Mouse (Mus musculus) liver, embryonic 15.5 days (tissue): ENCODE results near the gene Cib2. TPM values are rescaled to one million over a fixed set of nuclear protein-coding genes. Genes with fewer than 3 reads are reported as not detected.
"Not testable (repeated sequence)": the region's sequence is repeated elsewhere in the genome, so short reads cannot be mapped to it uniquely, and the experiment has no call there.

Experiments
- ATAC-seq: fragments of 200-750 bp; cut with Nextera tagmentation; 2 replicates; pipeline ENCODE4 v1.8.0; 2017; ENCODE audit warnings: moderate number of reproducible peaks, mild to moderate bottlenecking, moderate library complexity; ENCODE audit not compliant: insufficient read depth
- H3K27ac ChIP-seq: fragments of 300-500 bp; sonication (generic); replicated peaks from 2 replicates; pipeline ENCODE4 v1.5.1; 2015; ENCODE audit warnings: mild to moderate bottlenecking, inconsistent platforms
- H3K27me3 ChIP-seq: fragments of 300-500 bp; sonication (generic); 2 replicates; pipeline ENCODE4 v1.6.1; 2015; ENCODE audit warnings: mild to moderate bottlenecking, inconsistent platforms
- H3K36me3 ChIP-seq: fragments of 300-500 bp; sonication (generic); replicated peaks from 2 replicates; pipeline ENCODE4 v1.6.1; 2015; ENCODE audit warnings: moderate library complexity, mild to moderate bottlenecking, inconsistent platforms
- H3K4me1 ChIP-seq: fragments of 300-500 bp; sonication (generic); replicated peaks from 2 replicates; pipeline ENCODE4 v1.6.1; 2015; ENCODE audit warnings: inconsistent platforms
- H3K4me2 ChIP-seq: fragments of 300-500 bp; sonication (generic); 2 replicates; pipeline ENCODE4 v1.6.1; 2015; ENCODE audit warnings: moderate library complexity, mild to moderate bottlenecking, inconsistent platforms
- H3K4me3 ChIP-seq: fragments of 300-500 bp; sonication (generic); replicated peaks from 2 replicates; pipeline ENCODE4 v1.5.1; 2015; ENCODE audit warnings: mild to moderate bottlenecking, inconsistent platforms
- H3K9ac ChIP-seq: fragments of 300-500 bp; sonication (generic); 2 replicates; pipeline ENCODE4 v1.6.1; 2015; ENCODE audit warnings: moderate library complexity, mild to moderate bottlenecking, inconsistent platforms
- H3K9me3 ChIP-seq: fragments of 300-500 bp; sonication (generic); replicated peaks from 2 replicates; pipeline ENCODE4 v1.6.1; 2016; ENCODE audit warnings: inconsistent platforms
- WGBS: fragments of 180-500 bp; shearing (Covaris S2); methylation state at CpG from one replicate; pipeline ENCODE4 v1.1.7; 2015; ENCODE audit warnings: mixed read lengths; ENCODE audit not compliant: insufficient replicate concordance; 5-methylcytosine and 5-hydroxymethylcytosine counted together
- polyA plus RNA-seq: library from polyadenylated mRNA; unstranded; fragments of >200 nt; fragmentation: Nextera tagmentation; extraction: Ambion mirVana; gene quantifications from 2 replicates; pipeline ENCODE4 v1.2.1, GENCODE M21; 2015

The Cib2 gene
- 1.5 and 1.6 TPM in 2 replicates for polyA plus RNA-seq

- H3K9ac ChIP-seq = peak within 1 kb of the TSS; percentile 42; the same call in 1 of the 2 replicates
- WGBS = 3% methylated on average over 54 of the region's 54 CpGs
These were observed at the start of gene Cib2 for GRCm38 (mm10) chr9:54559771-54560471. Cib2 (minus strand) TSS chr9:54560218.

GRCm38 (mm10) chr9:54604886-54605285, 44.9 kb upstream of the Cib2 start:
- ATAC-seq = no peak
- Histone ChIP-seq H3K27me3 (no peaks in the 10 kb centered on the region), H3K9ac (no peak overlapping the region), H3K4me1 (no peaks in the 10 kb centered on the region), H3K4me2 (no peak overlapping the region), H3K36me3 (peaks cover 42% of the 10 kb centered on the region), H3K9me3 (no peaks in the 10 kb centered on the region), H3K27ac (no peak overlapping the region), H3K4me3 (no peak overlapping the region)
- 51% methylated on average over 4 of the region's 4 CpGs for WGBS

More at GRCm38 (mm10) chr9:54559771-54560471, at the start of gene Cib2:
- H3K4me3 ChIP-seq = peak within 1 kb of the TSS; percentile 61
- peak within 1 kb of the TSS; percentile 94 for H3K4me2 ChIP-seq
- peaks cover 17% of the 10 kb centered on the region for H3K4me1 ChIP-seq
- no peaks in the 10 kb centered on the region for H3K9me3 ChIP-seq
- peaks cover 16% of the 10 kb centered on the region for H3K27me3 ChIP-seq
- peak; percentile 97 for ATAC-seq
- no peaks in the 10 kb centered on the region for H3K36me3 ChIP-seq
- no peak within 1 kb of the TSS for H3K27ac ChIP-seq

DNA sequence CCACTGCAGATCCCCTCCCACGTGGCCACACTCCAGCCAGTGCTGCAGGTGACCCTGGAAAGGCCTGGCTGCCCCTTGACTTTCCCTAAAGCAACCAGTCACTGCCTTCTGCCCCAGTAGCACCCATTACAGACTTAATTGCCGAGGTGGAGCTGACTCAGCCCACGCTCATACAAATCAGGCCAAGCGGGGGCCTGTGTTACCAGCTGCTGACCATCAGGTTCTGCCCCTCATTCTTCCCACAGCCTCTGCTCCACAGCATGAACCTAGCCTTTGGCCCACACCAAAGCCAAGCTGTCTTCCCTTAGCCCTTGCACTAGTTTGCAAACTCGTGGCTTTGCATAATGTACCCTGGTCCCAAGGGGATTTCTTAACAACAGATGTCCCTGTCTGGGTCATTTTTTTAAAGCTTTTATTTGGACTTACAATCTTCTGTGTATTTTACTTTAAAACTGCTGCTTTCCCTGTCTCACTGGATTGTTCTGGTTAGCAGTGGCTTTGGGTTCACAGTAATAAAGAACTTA, 44.2 kb upstream of the Cib2 start:
- Histone ChIP-seq H3K27me3 (no peaks in the 10 kb centered on the region), H3K27ac (no peak overlapping the region), H3K4me2 (no peak overlapping the region), H3K4me3 (no peak overlapping the region), H3K9ac (no peak overlapping the region), H3K9me3 (no peaks in the 10 kb centered on the region), H3K36me3 (peaks cover 49% of the 10 kb centered on the region), H3K4me1 (no peaks in the 10 kb centered on the region)
- 71% methylated on average over 5 of the region's 5 CpGs for WGBS
- no peak for ATAC-seq

- no peaks in the 10 kb centered on the region for H3K4me1 ChIP-seq
- H3K4me2 ChIP-seq = no peak overlapping the region
- H3K9ac ChIP-seq = no peak overlapping the region
- H3K36me3 ChIP-seq = peaks cover 62% of the 10 kb centered on the region
- no peak overlapping the region for H3K4me3 ChIP-seq
- H3K27ac ChIP-seq = no peak overlapping the region
- WGBS = 82% methylated on average over 7 of the region's 7 CpGs
- no peak for ATAC-seq
- H3K9me3 ChIP-seq = no peaks in the 10 kb centered on the region
- H3K27me3 ChIP-seq = no peaks in the 10 kb centered on the region
These were observed 42.9 kb upstream of the Cib2 start for GRCm38 (mm10) chr9:54602916-54603315.

DNA sequence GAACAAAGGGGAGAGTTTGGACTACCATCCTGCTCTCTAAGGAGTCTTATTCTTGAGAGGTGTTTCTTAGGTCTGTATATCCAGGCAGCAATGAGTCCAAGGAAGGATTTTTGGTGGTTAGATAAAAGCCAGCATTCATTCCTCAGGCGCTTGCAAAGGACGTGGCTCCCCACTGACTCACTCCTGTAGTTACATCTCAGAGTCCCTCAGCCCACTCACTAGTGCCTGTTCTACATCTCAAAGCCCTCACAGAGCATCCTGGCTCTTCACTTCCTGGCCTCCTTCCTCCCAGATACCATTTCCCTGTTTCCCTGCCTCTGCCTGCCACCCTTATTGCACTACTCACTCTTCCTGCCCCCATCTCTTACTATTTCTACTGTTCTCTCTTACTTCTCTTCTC, 42.4 kb upstream of the Cib2 start:
- Histone ChIP-seq H3K4me3 (no peak overlapping the region), H3K9ac (no peak overlapping the region), H3K4me2 (no peak overlapping the region), H3K9me3 (no peaks in the 10 kb centered on the region), H3K27ac (no peak overlapping the region), H3K4me1 (no peaks in the 10 kb centered on the region), H3K36me3 (peaks cover 67% of the 10 kb centered on the region), H3K27me3 (no peaks in the 10 kb centered on the region)
- 72% methylated on average over 2 of the region's 2 CpGs for WGBS
- ATAC-seq = no peak

DNA sequence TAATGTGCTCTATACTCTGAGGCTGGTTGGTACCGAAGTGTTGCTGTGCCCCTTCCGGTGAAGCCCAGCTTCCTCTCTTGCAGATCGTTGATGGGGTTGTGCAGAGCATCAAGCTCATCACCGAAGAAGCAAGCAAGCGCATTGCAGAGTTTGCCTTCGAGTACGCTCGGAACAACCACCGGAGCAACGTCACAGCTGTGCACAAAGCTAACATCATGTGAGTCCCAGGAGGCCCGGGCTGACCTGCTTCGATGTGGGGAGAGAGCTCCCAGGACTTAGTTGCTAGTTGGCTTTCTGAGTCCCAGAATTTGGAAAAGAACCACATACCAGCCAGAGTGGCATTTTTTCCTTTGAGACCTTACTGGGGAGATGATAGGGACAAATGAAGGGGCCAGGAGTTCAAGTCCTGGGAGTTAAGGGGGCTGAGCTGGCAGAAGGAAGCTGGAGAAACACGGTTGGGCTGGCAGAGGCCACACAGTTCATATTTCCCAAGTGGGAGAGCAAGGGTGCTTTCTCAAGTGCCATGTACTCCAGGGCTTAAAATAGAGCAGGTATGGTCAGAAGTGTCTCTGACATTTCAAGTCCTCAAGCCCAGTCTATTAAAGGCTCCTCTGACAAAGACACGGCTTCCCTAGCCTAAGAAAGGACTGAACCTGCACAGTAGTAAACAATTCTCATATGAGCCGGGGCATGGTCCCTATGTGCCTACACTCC, 36.9 kb upstream of the Cib2 start:
- 82% methylated on average over 15 of the region's 15 CpGs for WGBS
- no peak for ATAC-seq
- Histone ChIP-seq H3K4me2 (no peak overlapping the region), H3K9ac (no peak overlapping the region), H3K36me3 (peaks cover 92% of the 10 kb centered on the region), H3K9me3 (no peaks in the 10 kb centered on the region), H3K4me3 (no peak overlapping the region), H3K4me1 (no peaks in the 10 kb centered on the region), H3K27ac (no peak overlapping the region), H3K27me3 (no peaks in the 10 kb centered on the region)

GRCm38 (mm10) chr9:54593652-54594051, 33.6 kb upstream of the Cib2 start:
- ATAC-seq, H3K4me1 ChIP-seq, H3K9ac ChIP-seq, H3K4me3 ChIP-seq, H3K27ac ChIP-seq, H3K4me2 ChIP-seq, H3K9me3 ChIP-seq, H3K27me3 ChIP-seq: not testable (repeated sequence)
- peaks cover 76% of the 10 kb centered on the region for H3K36me3 ChIP-seq
- 74% methylated on average over 4 of the region's 4 CpGs for whole genome bisulfite sequencing

DNA sequence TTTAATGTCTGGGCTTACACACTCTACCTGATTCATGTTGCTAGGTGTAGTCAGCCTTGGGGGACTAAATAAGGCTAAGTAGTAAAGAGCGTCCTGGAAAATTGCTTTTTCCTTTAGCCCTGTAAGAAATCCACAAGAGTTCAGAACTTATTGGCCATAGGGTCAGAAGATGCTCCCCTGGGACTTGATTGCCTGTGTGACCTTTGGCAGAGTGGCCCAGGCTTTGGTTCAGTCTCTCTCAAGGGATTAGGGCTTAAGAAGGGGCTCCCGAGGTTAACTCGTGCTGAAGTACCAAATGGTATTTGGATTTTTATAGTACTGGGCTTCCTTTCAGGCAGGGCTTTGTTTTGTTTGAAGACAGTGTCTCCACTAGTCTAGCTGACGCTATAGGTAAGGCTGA, 27.8 kb upstream of the Cib2 start:
- Histone ChIP-seq H3K9me3 (no peaks in the 10 kb centered on the region), H3K9ac (no peak overlapping the region), H3K27ac (no peak overlapping the region), H3K4me2 (peak overlapping the region; percentile 89), H3K4me3 (peak overlapping the region; percentile 82), H3K4me1 (peaks cover 35% of the 10 kb centered on the region), H3K27me3 (no peaks in the 10 kb centered on the region), H3K36me3 (peaks cover 21% of the 10 kb centered on the region)
- 73% methylated on average over 4 of the region's 4 CpGs for WGBS
- no peak for ATAC-seq

DNA sequence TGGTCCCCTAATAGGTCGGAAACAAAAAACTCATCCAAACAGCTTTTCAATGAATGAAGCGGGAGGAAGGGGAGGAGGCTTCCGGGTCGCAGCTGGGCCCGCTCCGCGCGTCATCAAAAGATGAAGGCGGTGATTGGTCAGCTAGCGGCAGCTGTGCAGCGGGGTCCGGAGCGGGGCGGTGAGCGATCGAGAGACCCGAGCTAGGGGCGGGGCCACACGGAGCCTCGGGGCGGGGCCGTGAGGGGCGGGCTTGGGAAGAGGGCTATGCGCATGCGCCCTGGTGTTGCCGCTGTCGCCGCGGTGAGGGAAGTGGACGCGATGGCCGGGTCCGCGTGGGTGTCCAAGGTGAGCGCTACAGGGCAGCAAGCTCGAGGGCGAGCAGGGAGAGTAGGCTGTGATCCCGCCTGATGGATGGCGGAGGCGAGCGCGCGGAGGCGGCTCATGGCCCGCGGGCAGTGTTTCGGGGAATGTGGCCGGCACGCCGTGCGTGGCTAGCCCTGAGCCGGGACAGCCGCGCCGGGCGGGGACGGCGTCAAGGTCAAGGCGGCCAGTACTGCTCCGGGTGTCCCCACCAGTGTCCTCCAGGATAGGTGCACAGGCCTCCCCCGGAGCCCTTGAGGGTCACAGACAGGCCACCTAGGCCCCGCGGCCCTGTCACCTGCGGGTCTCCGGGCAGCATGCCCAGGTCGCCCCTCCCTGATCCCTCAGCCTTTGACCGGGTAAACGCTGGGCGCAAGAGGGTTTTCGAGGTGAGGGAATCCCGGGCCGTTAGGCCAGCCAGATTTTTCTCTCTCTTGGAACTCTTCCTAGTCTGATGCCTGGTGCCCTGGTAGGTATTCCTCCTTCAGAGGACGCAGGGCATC, 26.4 kb upstream of the Cib2 start, which contains the start of gene Idh3a:
Gene Idh3a (plus strand): TSS at position 136 of the 863 bp plus-strand sequence.
- Histone ChIP-seq H3K4me3 (peak within 1 kb of the TSS; percentile 82), H3K36me3 (0 out of 2 replicates have a peak, but pooled peaks cover 7% of the 10 kb centered on the region), H3K27me3 (no peaks in the 10 kb centered on the region), H3K9ac (peak within 1 kb of the TSS; percentile 78), H3K4me2 (peak within 1 kb of the TSS; percentile 89), H3K9me3 (no peaks in the 10 kb centered on the region), H3K4me1 (peaks cover 35% of the 10 kb centered on the region), H3K27ac (peak within 1 kb of the TSS; percentile 54)
- under 1% methylated on average over 73 of the region's 73 CpGs for WGBS
- ATAC-seq = peak; percentile 94

- H3K4me3 ChIP-seq = peak overlapping the region; percentile 82
- ATAC-seq = no peak
- H3K4me1 ChIP-seq = peaks cover 35% of the 10 kb centered on the region
- no peaks in the 10 kb centered on the region for H3K27me3 ChIP-seq
- peak overlapping the region; percentile 89 for H3K4me2 ChIP-seq
- H3K27ac ChIP-seq = peak overlapping the region; percentile 45
- H3K9ac ChIP-seq = peak overlapping the region; percentile 78
- H3K9me3 ChIP-seq = no peaks in the 10 kb centered on the region
- 0 out of 2 replicates have a peak, but pooled peaks cover 4% of the 10 kb centered on the region for H3K36me3 ChIP-seq
- 27% methylated on average over 5 of the region's 5 CpGs for WGBS
These were observed 25.8 kb upstream of the Cib2 start for GRCm38 (mm10) chr9:54585839-54586198.
